Mouse (Mus musculus) midbrain, embryonic 11.5 days (tissue): ENCODE results near the gene Cmtm5. TPM values are rescaled to one million over a fixed set of nuclear protein-coding genes. Genes with fewer than 3 reads are reported as not detected.
A peak's percentile ranks its signal among the peaks of the same experiment; 100 is the strongest.

Source experiments
- ATAC-seq: fragments of 200-750 bp; cut with Nextera tagmentation; 2 replicates; pipeline ENCODE4 v1.8.0; 2017; ENCODE audit warnings: moderate TSS enrichment, moderate library complexity; ENCODE audit not compliant: low FRiP score
- DNase-seq: peaks from one replicate; pipeline ENCODE4 v3.0.0; 2015; ENCODE audit warnings: low spot score; ENCODE audit errors: missing footprints
- H3K27ac ChIP-seq: fragments of 300-500 bp; sonication (generic); 2 replicates; pipeline ENCODE4 v1.5.1; 2014; ENCODE audit warnings: low read depth, low read length
- H3K27me3 ChIP-seq: fragments of 300-500 bp; sonication (generic); 2 replicates; pipeline ENCODE4 v1.6.1; 2014; ENCODE audit warnings: mild to moderate bottlenecking, low read length, moderate library complexity, mixed read lengths; ENCODE audit not compliant: control insufficient read depth, insufficient read depth
- H3K36me3 ChIP-seq: fragments of 300-500 bp; sonication (generic); 2 replicates; pipeline ENCODE4 v1.6.1; 2014; ENCODE audit warnings: mild to moderate bottlenecking, low read length, moderate library complexity, mixed read lengths; ENCODE audit not compliant: control insufficient read depth, insufficient read depth
- H3K4me1 ChIP-seq: fragments of 300-500 bp; sonication (generic); 2 replicates; pipeline ENCODE4 v1.6.1; 2014; ENCODE audit warnings: low read length; ENCODE audit not compliant: control insufficient read depth, insufficient read depth
- H3K4me2 ChIP-seq: fragments of 300-500 bp; sonication (generic); 2 replicates; pipeline ENCODE4 v1.6.1; 2014; ENCODE audit warnings: mild to moderate bottlenecking, moderate library complexity
- H3K4me3 ChIP-seq: fragments of 300-500 bp; sonication (generic); 2 replicates; pipeline ENCODE4 v1.5.1; 2014; ENCODE audit warnings: low read depth, low read length
- H3K9ac ChIP-seq: fragments of 300-500 bp; sonication (generic); 2 replicates; pipeline ENCODE4 v1.6.1; 2014; ENCODE audit warnings: low read length
- H3K9me3 ChIP-seq: fragments of 300-500 bp; sonication (generic); 2 replicates; pipeline ENCODE4 v1.6.1; 2016; ENCODE audit warnings: low read length; ENCODE audit not compliant: control insufficient read depth
- WGBS: fragments of 180-500 bp; shearing (Covaris S2); extraction: QIAGEN DNeasy Blood & Tissue Kit; methylation state at CpG from one replicate; pipeline ENCODE4 v1.1.7; 2014; 5-methylcytosine and 5-hydroxymethylcytosine counted together
- polyA plus RNA-seq: library from polyadenylated mRNA; unstranded; fragments of >200 nt; fragmentation: Nextera tagmentation; extraction: Ambion mirVana; gene quantifications from 2 replicates; pipeline ENCODE4 v1.2.1, GENCODE M21; 2014

Gene Cmtm5
- polyA plus RNA-seq, 1 experiment from 2014 or later: 0.71 TPM

- peak overlapping the region; percentile 100 for H3K4me2 ChIP-seq
- peaks cover 14% of the 10 kb centered on the region for H3K4me1 ChIP-seq
- DNase-seq (peak; percentile 90), ATAC-seq (peak; percentile 62)
- H3K4me3 ChIP-seq: peak overlapping the region; percentile 93
- WGBS: 2% methylated on average over 68 of the region's 69 CpGs
- H3K9ac ChIP-seq: peak overlapping the region; percentile 95
- H3K9me3 ChIP-seq: no peaks in the 10 kb centered on the region
- H3K27ac ChIP-seq: peak overlapping the region; percentile 61
- H3K27me3 ChIP-seq: no peaks in the 10 kb centered on the region
- peaks cover 12% of the 10 kb centered on the region for H3K36me3 ChIP-seq
These were observed 23.8 kb upstream of the Cmtm5 start for GRCm38 (mm10) chr14:54912109-54912850.

- peak within 1 kb of the TSS; percentile 61 for H3K27ac ChIP-seq
- no peaks in the 10 kb centered on the region for H3K27me3 ChIP-seq
- peak; percentile 95 for ATAC-seq
- H3K4me1 ChIP-seq: peaks cover 14% of the 10 kb centered on the region
- peak within 1 kb of the TSS; percentile 95 for H3K9ac ChIP-seq
- DNase-seq: peak; percentile 98
- H3K4me3 ChIP-seq: peak within 1 kb of the TSS; percentile 93
- peak within 1 kb of the TSS; percentile 100 for H3K4me2 ChIP-seq
- peaks cover 12% of the 10 kb centered on the region for H3K36me3 ChIP-seq
- no peaks in the 10 kb centered on the region for H3K9me3 ChIP-seq
- WGBS: under 1% methylated on average over 28 of the region's 28 CpGs
These were observed 23.2 kb upstream of the Cmtm5 start, which contains the start of gene Slc22a17 for GRCm38 (mm10) chr14:54912886-54913285. Slc22a17 (minus strand) TSS chr14:54913132.

GRCm38 (mm10) chr14:54913343-54913742 is 22.7 kb upstream of the Cmtm5 start:
- Histone ChIP-seq H3K27ac (peak overlapping the region; percentile 20; the same call in 1 of the 2 replicates), H3K9me3 (no peaks in the 10 kb centered on the region), H3K4me1 (peaks cover 14% of the 10 kb centered on the region), H3K4me2 (peak overlapping the region; percentile 100), H3K36me3 (peaks cover 15% of the 10 kb centered on the region), H3K4me3 (peak overlapping the region; percentile 93), H3K9ac (peak overlapping the region; percentile 95), H3K27me3 (no peaks in the 10 kb centered on the region)
- 0 out of 2 replicates have a peak, but pooled peaks have one; percentile 11 for ATAC-seq
- DNase-seq: peak; percentile 91
- 16% methylated on average over 10 of the region's 10 CpGs for WGBS

- Histone ChIP-seq H3K27ac (no peak overlapping the region), H3K4me1 (peaks cover 16% of the 10 kb centered on the region), H3K36me3 (peaks cover 24% of the 10 kb centered on the region), H3K4me3 (no peak overlapping the region), H3K9ac (no peak overlapping the region), H3K27me3 (no peaks in the 10 kb centered on the region), H3K9me3 (peaks cover 11% of the 10 kb centered on the region), H3K4me2 (no peak overlapping the region)
- no peak for DNase-seq
- ATAC-seq: no peak
- WGBS: 96% methylated on average over 16 of the region's 16 CpGs
These were observed 15.9 kb upstream of the Cmtm5 start for GRCm38 (mm10) chr14:54920076-54920685.

GRCm38 (mm10) chr14:54924641-54925348 is 11.3 kb upstream of the Cmtm5 start:
- DNase-seq: peak; percentile 96
- 7% methylated on average over 7 of the region's 7 CpGs for WGBS
- peak overlapping the region; percentile 98 for H3K27ac ChIP-seq
- H3K36me3 ChIP-seq: peaks cover 12% of the 10 kb centered on the region
- peak overlapping the region; percentile 95 for H3K4me2 ChIP-seq
- H3K27me3 ChIP-seq: no peaks in the 10 kb centered on the region
- H3K9ac ChIP-seq: peak overlapping the region; percentile 97
- H3K4me3 ChIP-seq: peak overlapping the region; percentile 52
- H3K9me3 ChIP-seq: peaks cover 11% of the 10 kb centered on the region
- peaks cover 34% of the 10 kb centered on the region for H3K4me1 ChIP-seq
- ATAC-seq: peak; percentile 64

- H3K9ac ChIP-seq: peak within 1 kb of the TSS; percentile 97
- H3K9me3 ChIP-seq: peaks cover 9% of the 10 kb centered on the region
- peak within 1 kb of the TSS; percentile 98 for H3K27ac ChIP-seq
- peak; percentile 97 for DNase-seq
- H3K4me1 ChIP-seq: peaks cover 34% of the 10 kb centered on the region
- peaks cover 4% of the 10 kb centered on the region for H3K36me3 ChIP-seq
- ATAC-seq: peak; percentile 64
- peak within 1 kb of the TSS; percentile 52 for H3K4me3 ChIP-seq
- H3K4me2 ChIP-seq: peak within 1 kb of the TSS; percentile 95
- H3K27me3 ChIP-seq: no peaks in the 10 kb centered on the region
- WGBS: 2% methylated on average over 53 of the region's 57 CpGs
These were observed 10.4 kb upstream of the Cmtm5 start, which contains the start of gene Efs for GRCm38 (mm10) chr14:54925349-54926342. Efs (minus strand) TSS chr14:54926126.

- peak overlapping the region; percentile 95 for H3K4me2 ChIP-seq
- peak overlapping the region; percentile 52 for H3K4me3 ChIP-seq
- H3K36me3 ChIP-seq: no peaks in the 10 kb centered on the region; the same call in 1 of the 2 replicates
- WGBS: under 1% methylated on average over 41 of the region's 58 CpGs
- H3K9ac ChIP-seq: peak overlapping the region; percentile 97
- ATAC-seq (peak; percentile 85), DNase-seq (peak; percentile 98)
- H3K9me3 ChIP-seq: peaks cover under 1% of the 10 kb centered on the region; the same call in 1 of the 2 replicates
- H3K27ac ChIP-seq: peak overlapping the region; percentile 98
- peaks cover 34% of the 10 kb centered on the region for H3K4me1 ChIP-seq
- no peaks in the 10 kb centered on the region for H3K27me3 ChIP-seq
These were observed 9.5 kb upstream of the Cmtm5 start for GRCm38 (mm10) chr14:54926401-54927158.
